8 mouse cellular contexts compared by ENCODE assay signal in genomic region chr2:151994350-151995122, GRCm38 (mm10). TPM values are rescaled to one million over a fixed set of nuclear protein-coding genes. Genes with fewer than 3 reads are reported as not detected.
DNase-seq lines count a peak whose midpoint lies in the region; ATAC-seq and TF ChIP-seq lines count a peak whose summit lies in the region.

No protein-coding gene starts in this region.

- H3K4me1 ChIP-seq in G1E (ENCODE audit: insufficient read depth, low read depth, low read length), result peaks cover 20% of the 10 kb centered on the region
- peaks cover 10% of the 10 kb centered on the region; the same call in 1 of the 2 replicates for H3K4me1 ChIP-seq in forebrain, embryonic 16.5 days (replicated peaks; ENCODE audit: control insufficient read depth, insufficient read depth, low read length)
- H3K4me1 ChIP-seq in lung, embryonic 16.5 days (replicated peaks; ENCODE audit: control insufficient read depth, insufficient read depth, low read length), result peaks cover 9% of the 10 kb centered on the region; the same call in 1 of the 2 replicates
- peaks cover 11% of the 10 kb centered on the region for H3K4me1 ChIP-seq in thymus, adult 2 months (replicated peaks; ENCODE audit: control insufficient read depth, insufficient read depth, low read length)

- H3K27ac ChIP-seq in forebrain, embryonic 16.5 days (ENCODE audit: low read length), result no peak overlapping the region
- no peak overlapping the region for H3K27ac ChIP-seq in lung, embryonic 16.5 days (ENCODE audit: low read length)
- no peak overlapping the region for H3K27ac ChIP-seq in thymus, adult 2 months (ENCODE audit: control insufficient read depth, insufficient read depth, low read length)

- 7% methylated on average over 22 of the region's 22 CpGs for WGBS in forebrain, embryonic 16.5 days
- 9% methylated on average over 22 of the region's 22 CpGs for WGBS in lung, embryonic 16.5 days
- 5% methylated on average over 22 of the region's 22 CpGs for WGBS in thymus, adult 2 months

- no peaks in the 10 kb centered on the region for H3K9me3 ChIP-seq in G1E (replicated peaks)
- H3K9me3 ChIP-seq in forebrain, embryonic 16.5 days (ENCODE audit: control insufficient read depth, low read length), result no peaks in the 10 kb centered on the region
- H3K9me3 ChIP-seq in lung, embryonic 16.5 days (ENCODE audit: control insufficient read depth, low read length), result no peaks in the 10 kb centered on the region

- peak overlapping the region; percentile 43 for H3K4me2 ChIP-seq in forebrain, embryonic 16.5 days (ENCODE audit: low read length)
- peak overlapping the region; percentile 50 for H3K4me2 ChIP-seq in lung, embryonic 16.5 days (ENCODE audit: low read depth, low read length)

- H3K27me3 ChIP-seq in G1E (ENCODE audit: insufficient read depth, low read length), result peaks cover 51% of the 10 kb centered on the region
- peaks cover 26% of the 10 kb centered on the region for H3K27me3 ChIP-seq in forebrain, embryonic 16.5 days (replicated peaks; ENCODE audit: control insufficient read depth, insufficient read depth, low read length)
- peaks cover 6% of the 10 kb centered on the region; the same call in 1 of the 2 replicates for H3K27me3 ChIP-seq in lung, embryonic 16.5 days (ENCODE audit: control insufficient read depth, insufficient read depth, low read depth, low read length)
- no peaks in the 10 kb centered on the region for H3K27me3 ChIP-seq in thymus, adult 2 months (ENCODE audit: control insufficient read depth, insufficient read depth, low read length)

- H3K4me3 ChIP-seq in G1E (ENCODE audit: low read depth, low read length), result no peak overlapping the region
- 0 out of 2 replicates have a peak overlapping the region, but pooled peaks have one; percentile 10 for H3K4me3 ChIP-seq in forebrain, embryonic 16.5 days (replicated peaks; ENCODE audit: low read length)
- 0 out of 2 replicates have a peak overlapping the region, but pooled peaks have one; percentile 7 for H3K4me3 ChIP-seq in lung, embryonic 16.5 days (ENCODE audit: low read length)
- no peak overlapping the region for H3K4me3 ChIP-seq in thymus, adult 2 months (ENCODE audit: control insufficient read depth, insufficient read depth, low read length)

- 0 out of 2 replicates have a peak, but pooled peaks have one; percentile 22 for ATAC-seq in G1E (ENCODE audit: extremely low read depth, insufficient number of reproducible peaks, low FRiP score, poor library complexity, severe bottlenecking)
- ATAC-seq in forebrain, embryonic 16.5 days, result peak; percentile 33; the same call in 1 of the 2 replicates
- ATAC-seq in hematopoietic stem cell, adult 5-6 weeks (replicated peaks in 1 of 2; ENCODE audit: insufficient read depth in 1 of 2, low FRiP score in 2 of 2, low TSS enrichment in 1 of 2, low read depth in 1 of 2, poor library complexity in 2 of 2, severe bottlenecking in 2 of 2), result peak; percentile 65 to 66
- peak; percentile 15 for ATAC-seq in lung, embryonic 16.5 days (ENCODE audit: low read depth)

- H3K9ac ChIP-seq in forebrain, embryonic 16.5 days (replicated peaks; ENCODE audit: low read depth, low read length), result no peak overlapping the region
- no peak overlapping the region; the same call in 1 of the 2 replicates for H3K9ac ChIP-seq in lung, embryonic 16.5 days (ENCODE audit: low read length)

- TF ChIP-seq POLR2A in thymus, adult 2 months (IDR thresholded peaks at IDR 0.05; ENCODE audit: control insufficient read depth, extremely low read depth, insufficient read depth, low read length, poor library complexity), result no peak

- H3K36me3 ChIP-seq in G1E (replicated peaks), result no peaks in the 10 kb centered on the region
- H3K36me3 ChIP-seq in forebrain, embryonic 16.5 days (ENCODE audit: control insufficient read depth, insufficient read depth), result no peaks in the 10 kb centered on the region
- no peaks in the 10 kb centered on the region for H3K36me3 ChIP-seq in lung, embryonic 16.5 days (ENCODE audit: control insufficient read depth, insufficient read depth, low read length)
- no peaks in the 10 kb centered on the region for H3K36me3 ChIP-seq in thymus, adult 2 months (ENCODE audit: control insufficient read depth, insufficient read depth, low read length)

- DNase-seq in G1E (ENCODE audit: low spot score), result peak; percentile 35
- peak; percentile 47 for DNase-seq in cerebellum, adult 11-12 months
- peak; percentile 68 for DNase-seq in layer of hippocampus, adult 9-10 months (ENCODE audit: low spot score)
- peak; percentile 40 for DNase-seq in ovary, adult 18-20 months (ENCODE audit: low spot score)
- peak; percentile 79 for DNase-seq in thymus, adult 2 months

- peak; percentile 69; the same call in 1 of the 2 replicates for TF ChIP-seq CTCF in G1E (IDR thresholded peaks at IDR 0.05; ENCODE audit: low read depth, low read length)
- TF ChIP-seq CTCF in thymus, adult 2 months (IDR thresholded peaks at IDR 0.05; ENCODE audit: borderline replicate concordance, control insufficient read depth, extremely low read depth, insufficient read depth, low read length, poor library complexity), result peak; percentile 76; the same call in 1 of the 2 replicates

RNA-seq across cellular contexts. Expression of gene Slc52a3, which starts 1.8 kb away (rescaled TPM):
- total RNA-seq in G1E (2014; fragmentation: Nextera tagmentation), result not detected in 2 replicates
- 0.05 TPM in 1 of 2 replicates, not detected in the other for total RNA-seq in G1E (2017)
- polyA plus RNA-seq in G1E (2012), result 0.02 TPM in 1 of 2 replicates, not detected in the other
- 1.5 and 1.9 TPM in 2 replicates for polyA plus RNA-seq in forebrain, embryonic 16.5 days (2015; fragmentation: Nextera tagmentation; extraction: Ambion mirVana)
- total RNA-seq in hematopoietic stem cell, adult 5-6 weeks (2017), result 0.45 and 0.81 TPM in 2 replicates
- 4.7 and 5.9 TPM in 2 replicates for polyA plus RNA-seq in lung, embryonic 16.5 days (2015; fragmentation: Nextera tagmentation; extraction: Ambion mirVana)
- polyA plus RNA-seq in thymus, adult 2 months (2012; rRNA removed), result 3.7 and 4.6 TPM in 2 replicates

RNA-seq across cellular contexts. Expression of gene Fam110a, which starts 14.5 kb away (rescaled TPM):
- total RNA-seq in G1E (2014; fragmentation: Nextera tagmentation) (4.1 and 5.2 TPM in 2 replicates), G1E (2017) (3.4 and 3.8 TPM in 2 replicates)
- 24.7 and 30.5 TPM in 2 replicates for polyA plus RNA-seq in G1E (2012)
- polyA plus RNA-seq in forebrain, embryonic 16.5 days (2015; fragmentation: Nextera tagmentation; extraction: Ambion mirVana), result 66.5 and 69.2 TPM in 2 replicates
- 10.1 and 22.8 TPM in 2 replicates for total RNA-seq in hematopoietic stem cell, adult 5-6 weeks (2017)
- polyA plus RNA-seq in lung, embryonic 16.5 days (2015; fragmentation: Nextera tagmentation; extraction: Ambion mirVana), result 33.6 and 34.0 TPM in 2 replicates
- 33.0 and 41.3 TPM in 2 replicates for polyA plus RNA-seq in thymus, adult 2 months (2012; rRNA removed)

Comparison
In these comparisons a context has a peak if more than half of its experiments do, and no peak if none do; other contexts are left out.
1. ATAC-seq: peak in every context shown above with its lines; median percentile 66 in hematopoietic stem cell, adult 5-6 weeks; 33 in forebrain, embryonic 16.5 days; 22 in G1E; 15 in lung, embryonic 16.5 days.
2. H3K4me3 ChIP-seq: peak in forebrain, embryonic 16.5 days (single experiment) and lung, embryonic 16.5 days (single experiment); none in G1E (single experiment) and thymus, adult 2 months (single experiment).
3. Peak in every context shown above with its lines, with median percentiles within 50 percentile points of each other: DNase-seq.